Mouse (Mus musculus) large intestine, adult 2 months (tissue): ENCODE measurements around the gene Epb41l1. TPM values are rescaled to one million over a fixed set of nuclear protein-coding genes. Genes with fewer than 3 reads are reported as not detected.
A peak's percentile ranks its signal among the peaks of the same experiment; 100 is the strongest.
"Not testable (repeated sequence)": the region's sequence is repeated elsewhere in the genome, so short reads cannot be mapped to it uniquely, and the experiment has no call there.

Experiments
- DNase-seq: peaks from one replicate; pipeline ENCODE4 v3.0.0-alpha.2; 2012; ENCODE audit warnings: low read depth, low spot score
- WGBS: fragments of 180-500 bp; shearing (Covaris S2); methylation state at CpG from one replicate; pipeline ENCODE4 v1.1.7; 2018; 5-methylcytosine and 5-hydroxymethylcytosine counted together
- polyA plus RNA-seq: library from polyadenylated mRNA; depleted of rRNA; stranded (reverse); fragments of >200 nt; gene quantifications from 2 replicates; pipeline ENCODE4 v1.2.3, GENCODE M21; 2012; rRNA removed

Epb41l1 gene
- polyA plus RNA-seq = 15.2 and 17.1 TPM in 2 replicates

GRCm38 (mm10) chr2:156420694-156421380 lies at the start of gene Epb41l1:
Epb41l1 (plus strand) TSS chr2:156420909.
- no peak for DNase-seq
- WGBS = under 1% methylated on average over 76 of the region's 76 CpGs

- WGBS = 78% methylated on average over 7 of the region's 7 CpGs
- DNase-seq = no peak
These were observed 43.8 kb upstream of the Epb41l1 start for GRCm38 (mm10) chr2:156376956-156377355.

GRCm38 (mm10) chr2:156379929-156380328 lies 40.8 kb upstream of the Epb41l1 start:
- no peak for DNase-seq
- 78% methylated on average over 10 of the region's 10 CpGs for WGBS

- DNase-seq = no peak
- 88% methylated on average over 4 of the region's 4 CpGs for WGBS
These were observed 39.4 kb upstream of the Epb41l1 start for GRCm38 (mm10) chr2:156381350-156381749.

GRCm38 (mm10) chr2:156392461-156393154 lies 28.1 kb upstream of the Epb41l1 start:
- WGBS = 4% methylated on average over 19 of the region's 63 CpGs
- peak; percentile 54 for DNase-seq

- WGBS = 35% methylated on average over 5 of the region's 5 CpGs
- DNase-seq = no peak
These were observed 27.4 kb upstream of the Epb41l1 start for GRCm38 (mm10) chr2:156393155-156393828.

- DNase-seq = no peak
- 96% methylated on average over 4 of the region's 4 CpGs for WGBS
These were observed 26.4 kb upstream of the Epb41l1 start for GRCm38 (mm10) chr2:156394282-156394681.

GRCm38 (mm10) chr2:156396096-156396495 lies 24.6 kb upstream of the Epb41l1 start:
- no peak for DNase-seq
- WGBS = 76% methylated on average over 2 of the region's 2 CpGs

GRCm38 (mm10) chr2:156397988-156398387 lies 22.7 kb upstream of the Epb41l1 start:
- 88% methylated on average over 7 of the region's 7 CpGs for WGBS
- no peak for DNase-seq

- DNase-seq = no peak
- 64% methylated on average over 1 of the region's 1 CpGs for whole genome bisulfite sequencing
These were observed 21.2 kb upstream of the Epb41l1 start for GRCm38 (mm10) chr2:156399485-156399884.

GRCm38 (mm10) chr2:156401331-156401730 lies 19.4 kb upstream of the Epb41l1 start:
- DNase-seq = no peak
- WGBS = 7% methylated on average over 9 of the region's 9 CpGs

- DNase-seq = no peak
- 89% methylated on average over 3 of the region's 3 CpGs for WGBS
These were observed 18.7 kb upstream of the Epb41l1 start for GRCm38 (mm10) chr2:156402036-156402435.

GRCm38 (mm10) chr2:156406987-156407386 lies 13.7 kb upstream of the Epb41l1 start:
- DNase-seq = no peak
- WGBS = 44% methylated on average over 3 of the region's 3 CpGs

- DNase-seq = no peak
- WGBS = 47% methylated on average over 8 of the region's 8 CpGs
These were observed 12.5 kb upstream of the Epb41l1 start for GRCm38 (mm10) chr2:156408168-156408567.

- 76% methylated on average over 7 of the region's 7 CpGs for WGBS
- DNase-seq = not testable (repeated sequence)
These were observed 9.4 kb upstream of the Epb41l1 start for GRCm38 (mm10) chr2:156411348-156411747.

GRCm38 (mm10) chr2:156414996-156415395 lies 5.7 kb upstream of the Epb41l1 start:
- no peak for DNase-seq
- WGBS = 80% methylated on average over 2 of the region's 2 CpGs

GRCm38 (mm10) chr2:156415674-156416073 lies 5.0 kb upstream of the Epb41l1 start:
- no peak for DNase-seq
- 75% methylated on average over 5 of the region's 5 CpGs for WGBS

GRCm38 (mm10) chr2:156417194-156417593 lies 3.5 kb upstream of the Epb41l1 start:
- DNase-seq = no peak
- WGBS = 11% methylated on average over 1 of the region's 1 CpGs

- DNase-seq = no peak
- 77% methylated on average over 5 of the region's 5 CpGs for WGBS
These were observed 2.2 kb upstream of the Epb41l1 start for GRCm38 (mm10) chr2:156418467-156418866.

- no peak for DNase-seq
- 41% methylated on average over 14 of the region's 14 CpGs for WGBS
These were observed 399 bp upstream of the Epb41l1 start for GRCm38 (mm10) chr2:156420327-156420693.
